Mouse (Mus musculus) limb, embryonic 14.5 days (tissue): Measurements from ENCODE around the gene Nfkbia. TPM values are rescaled to one million over a fixed set of nuclear protein-coding genes. Genes with fewer than 3 reads are reported as not detected.

Experiments used
- ATAC-seq: fragments of 200-750 bp; cut with Nextera tagmentation; 2 replicates; pipeline ENCODE4 v1.8.0; 2017; ENCODE audit warnings: low read depth, moderate number of reproducible peaks, moderate TSS enrichment; ENCODE audit not compliant: low FRiP score
- DNase-seq: peaks from one replicate; pipeline ENCODE4 v3.0.0-alpha.2; 2015; ENCODE audit warnings: low spot score
- H3K27ac ChIP-seq: fragments of 300-500 bp; sonication (generic); replicated peaks from 2 replicates; pipeline ENCODE4 v1.5.1; 2014; ENCODE audit warnings: low read depth, mild to moderate bottlenecking, low read length, moderate library complexity, mixed read lengths
- H3K27me3 ChIP-seq: fragments of 300-500 bp; sonication (generic); 2 replicates; pipeline ENCODE4 v1.6.1; 2014; ENCODE audit warnings: low read length, mixed read lengths; ENCODE audit not compliant: control insufficient read depth, insufficient read depth
- H3K36me3 ChIP-seq: fragments of 300-500 bp; sonication (generic); 2 replicates; pipeline ENCODE4 v1.6.1; 2014; ENCODE audit warnings: mild to moderate bottlenecking, low read length, moderate library complexity, mixed read lengths; ENCODE audit not compliant: control insufficient read depth, insufficient read depth
- H3K4me1 ChIP-seq: fragments of 300-500 bp; sonication (generic); 2 replicates; pipeline ENCODE4 v1.6.1; 2014; ENCODE audit warnings: antibody characterized with exemption, low read length, mixed read lengths; ENCODE audit not compliant: control insufficient read depth, insufficient read depth
- H3K4me2 ChIP-seq: fragments of 300-500 bp; sonication (generic); replicated peaks from 2 replicates; pipeline ENCODE4 v1.6.1; 2014; ENCODE audit warnings: low read depth, mild to moderate bottlenecking, low read length, moderate library complexity; ENCODE audit not compliant: severe bottlenecking
- H3K4me3 ChIP-seq: fragments of 300-500 bp; sonication (generic); replicated peaks from 2 replicates; pipeline ENCODE4 v1.5.1; 2014; ENCODE audit warnings: low read length
- H3K9ac ChIP-seq: fragments of 300-500 bp; sonication (generic); 2 replicates; pipeline ENCODE4 v1.6.1; 2014; ENCODE audit warnings: mild to moderate bottlenecking, low read depth, low read length, moderate library complexity; ENCODE audit not compliant: severe bottlenecking
- H3K9me3 ChIP-seq: fragments of 300-500 bp; sonication (generic); 2 replicates; pipeline ENCODE4 v1.6.1; 2016; ENCODE audit warnings: low read length; ENCODE audit not compliant: control insufficient read depth
- POLR2A ChIP-seq: fragments of 200-500 bp; IDR thresholded peaks from 2 replicates; pipeline ENCODE4 v1.8.0; 2012; ENCODE audit warnings: inconsistent platforms, mild to moderate bottlenecking, moderate library complexity, borderline replicate concordance; ENCODE audit not compliant: insufficient read depth, insufficient read length; ENCODE audit errors: extremely low read depth
- WGBS: fragments of 180-500 bp; shearing (Covaris S2); extraction: QIAGEN DNeasy Blood & Tissue Kit; methylation state at CpG from one replicate; pipeline ENCODE4 v1.1.7; 2014; 5-methylcytosine and 5-hydroxymethylcytosine counted together
- polyA plus RNA-seq, 2 experiments: library from polyadenylated mRNA; depleted of rRNA in 1 of 2; stranded (reverse) in 1 of 2; unstranded in 1 of 2; fragments of >200 nt; fragmentation: Nextera tagmentation in 1 of 2; extraction: Ambion mirVana in 1 of 2; gene quantifications; 2 replicates each; pipeline versions ENCODE4 v1.2.1 to v1.2.3; 2012 to 2014

The Nfkbia gene
- polyA plus RNA-seq, 2 experiments = 76.0 to 111 TPM

GRCm38 (mm10) chr12:55484079-55484774, 8.2 kb downstream of the Nfkbia start:
- WGBS = 57% methylated on average over 10 of the region's 10 CpGs
- Histone ChIP-seq H3K9ac (no peak overlapping the region), H3K4me2 (no peak overlapping the region), H3K4me1 (peaks cover 6% of the 10 kb centered on the region), H3K9me3 (no peaks in the 10 kb centered on the region), H3K27ac (no peak overlapping the region; the same call in 1 of the 2 replicates), H3K36me3 (peaks cover 39% of the 10 kb centered on the region), H3K27me3 (no peaks in the 10 kb centered on the region), H3K4me3 (no peak overlapping the region)
- no peak for TF ChIP-seq POLR2A
- ATAC-seq = no peak
- DNase-seq = no peak

DNA sequence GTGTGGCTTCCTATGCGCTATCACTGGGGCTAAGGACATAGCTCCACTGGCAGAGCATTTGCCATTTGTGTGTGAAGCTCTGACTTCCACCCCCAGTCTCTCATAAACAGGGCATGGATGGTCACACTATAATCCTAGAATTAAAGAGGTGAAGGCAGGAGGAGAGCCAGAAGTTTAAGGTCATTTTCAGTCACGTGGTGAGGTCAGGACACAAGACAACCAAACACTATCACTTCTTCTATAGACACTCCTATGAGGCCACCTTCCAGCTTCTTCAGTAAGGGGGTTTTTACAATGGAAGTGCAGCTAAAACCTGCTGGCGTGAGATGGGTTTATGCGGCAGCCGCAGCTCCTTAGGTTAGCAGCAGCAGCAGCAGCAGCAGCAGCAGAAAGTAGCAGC, 8.9 kb downstream of the Nfkbia start:
- H3K4me1 ChIP-seq = peaks cover 2% of the 10 kb centered on the region; the same call in 1 of the 2 replicates
- H3K4me2 ChIP-seq = no peak overlapping the region
- no peak for TF ChIP-seq POLR2A
- no peaks in the 10 kb centered on the region for H3K9me3 ChIP-seq
- no peaks in the 10 kb centered on the region for H3K27me3 ChIP-seq
- 65% methylated on average over 5 of the region's 5 CpGs for WGBS
- H3K9ac ChIP-seq = no peak overlapping the region
- H3K4me3 ChIP-seq = no peak overlapping the region
- DNase-seq (no peak), ATAC-seq (no peak)
- peaks cover 32% of the 10 kb centered on the region for H3K36me3 ChIP-seq
- no peak overlapping the region for H3K27ac ChIP-seq

DNA sequence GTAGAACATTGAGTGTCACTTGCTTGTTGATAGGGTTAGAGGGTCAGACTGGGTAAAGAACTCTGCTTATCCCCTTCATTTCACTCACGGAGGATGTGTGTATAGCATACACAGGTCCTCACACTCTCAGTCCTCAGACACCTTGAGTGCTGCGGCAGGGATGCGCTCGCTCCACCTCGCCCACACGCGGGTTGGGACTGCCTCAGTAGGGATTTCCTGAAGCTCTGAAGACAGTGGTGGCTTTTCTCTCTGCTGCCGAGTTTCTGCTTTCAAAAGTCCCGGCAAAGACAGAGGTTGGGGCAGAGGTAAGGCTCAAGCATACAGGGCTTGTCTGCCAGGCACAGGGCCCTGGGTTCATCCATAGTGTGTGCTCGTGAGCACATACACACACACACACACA, 9.7 kb downstream of the Nfkbia start:
- Histone ChIP-seq H3K4me2 (no peak overlapping the region), H3K27me3 (no peaks in the 10 kb centered on the region), H3K4me3 (no peak overlapping the region), H3K9me3 (no peaks in the 10 kb centered on the region), H3K4me1 (peaks cover 2% of the 10 kb centered on the region; the same call in 1 of the 2 replicates), H3K36me3 (peaks cover 24% of the 10 kb centered on the region), H3K27ac (no peak overlapping the region), H3K9ac (no peak overlapping the region)
- no peak for TF ChIP-seq POLR2A
- 83% methylated on average over 9 of the region's 10 CpGs for WGBS
- ATAC-seq (no peak), DNase-seq (no peak)

- DNase-seq = no peak
- whole genome bisulfite sequencing = 77% methylated on average over 4 of the region's 4 CpGs
Measured at GRCm38 (mm10) chr12:55481739-55482138, 10.7 kb downstream of the Nfkbia start.

GRCm38 (mm10) chr12:55480471-55481153, 11.8 kb downstream of the Nfkbia start:
- ATAC-seq (no peak), DNase-seq (no peak)
- Histone ChIP-seq H3K27me3 (no peaks in the 10 kb centered on the region), H3K27ac (no peak overlapping the region), H3K9ac (no peak overlapping the region), H3K4me2 (no peak overlapping the region), H3K4me3 (no peak overlapping the region), H3K4me1 (peaks cover 2% of the 10 kb centered on the region; the same call in 1 of the 2 replicates), H3K9me3 (no peaks in the 10 kb centered on the region), H3K36me3 (peaks cover 4% of the 10 kb centered on the region; the same call in 1 of the 2 replicates)
- 88% methylated on average over 2 of the region's 2 CpGs for WGBS
- no peak for TF ChIP-seq POLR2A

More at GRCm38 (mm10) chr12:55481739-55482138, 10.7 kb downstream of the Nfkbia start:
- no peaks in the 10 kb centered on the region for H3K27me3 ChIP-seq
- peaks cover 2% of the 10 kb centered on the region; the same call in 1 of the 2 replicates for H3K4me1 ChIP-seq
- no peak overlapping the region for H3K4me3 ChIP-seq
- no peak overlapping the region for H3K9ac ChIP-seq
- no peak overlapping the region for H3K4me2 ChIP-seq
- no peaks in the 10 kb centered on the region for H3K9me3 ChIP-seq
- TF ChIP-seq POLR2A = no peak
- peaks cover 14% of the 10 kb centered on the region for H3K36me3 ChIP-seq
- H3K27ac ChIP-seq = no peak overlapping the region
- ATAC-seq = no peak
